Mouse (Mus musculus) cerebellum, adult 2 months (tissue): ENCODE data around the gene Sema5a. TPM values are rescaled to one million over a fixed set of nuclear protein-coding genes. Genes with fewer than 3 reads are reported as not detected.

Experiments used
- DNase-seq, 2 experiments: peaks; one replicate each; pipeline ENCODE4 v3.0.0; 2021
- H3K27ac ChIP-seq: fragments of 200-500 bp; 2 replicates; pipeline ENCODE4 v1.5.1; 2012; ENCODE audit warnings: low read length, control low read depth, inconsistent platforms; ENCODE audit not compliant: insufficient read depth
- H3K27me3 ChIP-seq: fragments of 200-500 bp; 2 replicates; pipeline ENCODE4 v1.6.1; 2012; ENCODE audit warnings: inconsistent platforms, mild to moderate bottlenecking, low read length, moderate library complexity; ENCODE audit not compliant: control insufficient read depth, insufficient read depth
- H3K4me1 ChIP-seq: fragments of 200-500 bp; 2 replicates; pipeline ENCODE4 v1.6.1; 2011; ENCODE audit warnings: low read length; ENCODE audit not compliant: control insufficient read depth, insufficient read depth
- H3K4me3 ChIP-seq: fragments of 200-500 bp; replicated peaks from 2 replicates; pipeline ENCODE3; 2011; ENCODE audit warnings: mild to moderate bottlenecking, low read depth, low read length, control low read depth; ENCODE audit not compliant: insufficient read depth
- CTCF ChIP-seq: fragments of 200-500 bp; IDR thresholded peaks from 2 replicates; pipeline ENCODE4 v1.5.1; 2011; ENCODE audit warnings: low read depth, mild to moderate bottlenecking, control low read depth, low read length, moderate library complexity, borderline replicate concordance; ENCODE audit not compliant: insufficient read depth
- POLR2A ChIP-seq: fragments of 200-500 bp; IDR thresholded peaks from 2 replicates; pipeline ENCODE4 v1.6.1; 2011; ENCODE audit warnings: low read length, control low read depth, borderline replicate concordance; ENCODE audit not compliant: insufficient read depth
- WGBS: fragments of 180-500 bp; shearing (Covaris S2); methylation state at CpG from one replicate; pipeline ENCODE4 v1.1.7; 2018; 5-methylcytosine and 5-hydroxymethylcytosine counted together
- polyA plus RNA-seq: library from polyadenylated mRNA; depleted of rRNA; stranded (reverse); fragments of >200 nt; gene quantifications from 2 replicates; pipeline ENCODE4 v1.2.3, GENCODE M21; 2012

Sema5a gene
- polyA plus RNA-seq, 1 experiment, result 11.1 TPM

- no peak overlapping the region for H3K4me3 ChIP-seq
- H3K27me3 ChIP-seq, result no peaks in the 10 kb centered on the region
- 96% methylated on average over 5 of the region's 5 CpGs for WGBS
- H3K27ac ChIP-seq, result no peak overlapping the region
- TF ChIP-seq CTCF (no peak), POLR2A (no peak)
- DNase-seq, result no peak
- H3K4me1 ChIP-seq, result no peaks in the 10 kb centered on the region
Measured at GRCm38 (mm10) chr15:32593746-32594145, 349.1 kb downstream of the Sema5a start.

GRCm38 (mm10) chr15:32596574-32596973 lies 352.0 kb downstream of the Sema5a start:
- TF ChIP-seq CTCF (no peak), POLR2A (no peak)
- DNase-seq, result no peak
- no peak overlapping the region for H3K4me3 ChIP-seq
- H3K27me3 ChIP-seq, result no peaks in the 10 kb centered on the region
- H3K4me1 ChIP-seq, result no peaks in the 10 kb centered on the region
- no peak overlapping the region for H3K27ac ChIP-seq
- WGBS, result 75% methylated on average over 6 of the region's 6 CpGs

- WGBS, result 31% methylated on average over 3 of the region's 3 CpGs
- Histone ChIP-seq H3K4me1 (no peaks in the 10 kb centered on the region), H3K4me3 (no peak overlapping the region), H3K27ac (no peak overlapping the region), H3K27me3 (no peaks in the 10 kb centered on the region)
- DNase-seq, result no peak
- TF ChIP-seq CTCF (no peak), POLR2A (no peak)
Measured at GRCm38 (mm10) chr15:32597189-32597588, 352.6 kb downstream of the Sema5a start.

DNA sequence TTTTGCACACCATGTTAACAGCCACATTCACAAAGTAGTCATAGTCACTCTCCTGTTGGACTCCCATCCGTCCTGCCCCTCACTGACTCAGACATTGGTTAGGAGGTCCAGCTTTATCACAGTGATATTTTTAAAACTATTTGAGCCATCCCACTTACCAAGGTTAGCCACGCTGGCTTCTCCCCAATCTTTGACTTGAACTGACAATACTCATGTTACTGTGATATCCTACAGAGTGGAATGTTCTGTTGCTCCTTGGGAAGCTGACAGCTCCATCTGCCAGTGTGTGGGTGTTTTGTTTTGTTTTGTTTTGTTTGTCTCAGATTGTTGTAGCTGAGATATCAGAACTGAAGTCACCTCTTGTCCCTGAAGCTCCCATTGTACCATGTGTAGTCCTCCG lies 362.6 kb downstream of the Sema5a start:
- H3K4me3 ChIP-seq, result no peak overlapping the region
- no peak overlapping the region for H3K27ac ChIP-seq
- peak; percentile 47 to 66 for DNase-seq
- TF ChIP-seq POLR2A (no peak), CTCF (no peak)
- no peaks in the 10 kb centered on the region for H3K27me3 ChIP-seq
- peaks cover 4% of the 10 kb centered on the region; the same call in 1 of the 2 replicates for H3K4me1 ChIP-seq
- WGBS, result 36% methylated on average over 3 of the region's 3 CpGs

DNA sequence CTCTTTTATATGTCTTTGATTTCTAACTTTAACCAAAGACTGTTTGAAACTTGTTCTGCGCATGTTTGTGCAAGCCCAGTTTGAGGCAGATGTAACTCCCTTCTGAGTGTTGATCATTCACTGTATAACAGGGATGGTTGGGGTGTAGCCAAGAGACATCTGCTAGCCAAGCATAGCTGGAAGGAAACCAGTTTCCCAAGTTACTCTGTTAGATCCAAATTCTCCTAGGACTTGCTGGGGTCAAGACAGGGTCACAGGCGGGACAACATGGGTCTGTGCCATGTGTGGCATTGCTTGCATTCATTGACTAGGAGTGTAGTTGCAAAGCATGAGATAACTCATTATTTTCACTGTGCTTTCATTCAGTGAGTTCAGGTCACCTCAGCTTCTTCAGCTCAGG lies 366.2 kb downstream of the Sema5a start:
- Histone ChIP-seq H3K4me1 (peaks cover 4% of the 10 kb centered on the region; the same call in 1 of the 2 replicates), H3K27ac (no peak overlapping the region), H3K4me3 (no peak overlapping the region), H3K27me3 (no peaks in the 10 kb centered on the region)
- WGBS, result 70% methylated on average over 2 of the region's 2 CpGs
- no peak for TF ChIP-seq POLR2A
- no peak for TF ChIP-seq CTCF
- DNase-seq, result no peak

GRCm38 (mm10) chr15:32611201-32611600 lies 366.6 kb downstream of the Sema5a start:
- TF ChIP-seq POLR2A (no peak), CTCF (no peak)
- DNase-seq, result no peak
- H3K4me3 ChIP-seq, result no peak overlapping the region
- H3K4me1 ChIP-seq, result peaks cover 4% of the 10 kb centered on the region; the same call in 1 of the 2 replicates
- H3K27ac ChIP-seq, result no peak overlapping the region
- 87% methylated on average over 7 of the region's 7 CpGs for WGBS
- no peaks in the 10 kb centered on the region for H3K27me3 ChIP-seq

GRCm38 (mm10) chr15:32613718-32614117 lies 369.1 kb downstream of the Sema5a start:
- 48% methylated on average over 6 of the region's 6 CpGs for WGBS
- TF ChIP-seq CTCF, result no peak
- DNase-seq, result peak; percentile 22 to 56
- Histone ChIP-seq H3K27ac (no peak overlapping the region), H3K4me1 (no peaks in the 10 kb centered on the region; the same call in 1 of the 2 replicates), H3K4me3 (no peak overlapping the region), H3K27me3 (no peaks in the 10 kb centered on the region)

- no peak overlapping the region for H3K4me3 ChIP-seq
- 92% methylated on average over 5 of the region's 5 CpGs for WGBS
- TF ChIP-seq POLR2A, result no peak
- no peak for TF ChIP-seq CTCF
- no peaks in the 10 kb centered on the region for H3K27me3 ChIP-seq
- H3K27ac ChIP-seq, result no peak overlapping the region
- no peak for DNase-seq
- no peaks in the 10 kb centered on the region; the same call in 1 of the 2 replicates for H3K4me1 ChIP-seq
Measured at GRCm38 (mm10) chr15:32615773-32616172, 371.2 kb downstream of the Sema5a start.

DNA sequence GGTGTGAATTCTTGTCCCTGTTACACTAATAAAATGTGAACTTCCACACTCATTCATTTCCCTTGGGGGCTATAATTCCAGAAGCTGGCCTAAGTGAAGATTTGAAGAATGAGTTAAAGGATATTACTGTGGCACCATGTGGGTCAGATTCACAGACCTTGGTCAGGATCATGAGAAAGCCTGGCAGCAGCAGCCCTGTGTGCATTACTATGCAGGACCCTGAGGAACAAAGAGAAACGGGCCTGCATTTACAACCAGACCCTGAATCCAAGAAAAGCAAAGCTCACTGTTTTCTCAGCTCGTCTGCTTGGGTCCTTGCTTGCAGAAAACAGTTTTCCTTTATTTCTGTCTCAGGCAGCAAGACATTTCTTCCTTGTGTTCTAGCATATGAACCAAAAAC lies 374.6 kb downstream of the Sema5a start:
- TF ChIP-seq CTCF, result no peak
- no peak for TF ChIP-seq POLR2A
- Histone ChIP-seq H3K4me1 (peaks cover 4% of the 10 kb centered on the region; the same call in 1 of the 2 replicates), H3K27me3 (no peaks in the 10 kb centered on the region), H3K4me3 (no peak overlapping the region), H3K27ac (no peak overlapping the region)
- 74% methylated on average over 2 of the region's 2 CpGs for WGBS
- DNase-seq, result no peak
